Mouse (Mus musculus): ENCODE results near the gene Snd1. TPM values are rescaled to one million over a fixed set of nuclear protein-coding genes. Genes with fewer than 3 reads are reported as not detected.

Gene Snd1
- polyA plus RNA-seq (2015; fragmentation: Nextera tagmentation; extraction: Ambion mirVana), result 138 and 143 TPM in 2 replicates

- H3K4me3 ChIP-seq, result no peak within 1 kb of the TSS
- H3K4me2 ChIP-seq (replicated peaks), result no peak within 1 kb of the TSS
- ATAC-seq (ENCODE audit: low FRiP score, low read depth), result no peak
- 81% methylated on average over 5 of the region's 5 CpGs for WGBS
- H3K9me3 ChIP-seq, result no peaks in the 10 kb centered on the region
- no peaks in the 10 kb centered on the region for H3K36me3 ChIP-seq
- no peaks in the 10 kb centered on the region for H3K27me3 ChIP-seq
- no peak within 1 kb of the TSS for H3K9ac ChIP-seq
- no peak within 1 kb of the TSS for H3K27ac ChIP-seq
- H3K4me1 ChIP-seq, result peaks cover 6% of the 10 kb centered on the region; the same call in 1 of the 2 replicates
Measured at GRCm38 (mm10) chr6:28474839-28475238, at the start of gene Snd1. Gene Snd1, plus strand, starts transcription at chr6:28475139.

- H3K27me3 ChIP-seq, result no peaks in the 10 kb centered on the region
- H3K4me1 ChIP-seq, result peaks cover 18% of the 10 kb centered on the region
- peaks cover 27% of the 10 kb centered on the region for H3K36me3 ChIP-seq
- WGBS, result 77% methylated on average over 3 of the region's 3 CpGs
- H3K9me3 ChIP-seq, result no peaks in the 10 kb centered on the region
- no peak within 1 kb of the TSS for H3K4me3 ChIP-seq
- ATAC-seq (ENCODE audit: low FRiP score, low read depth), result no peak
- no peak within 1 kb of the TSS for H3K27ac ChIP-seq
- H3K9ac ChIP-seq, result no peak within 1 kb of the TSS
- no peak within 1 kb of the TSS for H3K4me2 ChIP-seq (replicated peaks)
Measured at GRCm38 (mm10) chr6:28427096-28427839, 47.7 kb upstream of the Snd1 start, which contains the start of gene Fscn3. Gene Fscn3, plus strand, starts transcription at chr6:28427789.

DNA sequence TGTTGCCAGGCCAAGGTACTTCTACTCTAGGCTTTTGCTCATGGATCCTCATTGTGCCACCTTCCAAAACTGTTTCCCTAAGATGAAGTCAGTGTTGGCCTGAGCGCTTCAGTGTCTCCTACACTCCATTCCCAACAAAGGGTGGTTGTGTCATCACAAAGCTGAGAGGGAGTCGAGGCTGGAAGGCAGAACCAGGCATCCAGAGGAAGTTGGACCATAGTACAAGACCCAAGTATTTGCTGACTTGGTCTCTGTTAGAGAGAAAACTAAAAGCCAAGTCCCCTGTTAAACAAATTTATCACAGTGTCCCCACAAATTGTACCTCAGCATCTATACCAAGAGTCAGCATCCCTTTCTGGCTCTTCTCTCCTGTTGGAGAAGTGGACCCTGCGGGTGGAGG lies 46.6 kb upstream of the Snd1 start, which contains the start of gene Gcc1:
TSS of gene Gcc1 (minus strand) at position 101 of the 400 bp plus-strand sequence.
- H3K27me3 ChIP-seq, result no peaks in the 10 kb centered on the region
- WGBS, result 83% methylated on average over 3 of the region's 3 CpGs
- H3K9me3 ChIP-seq, result no peaks in the 10 kb centered on the region
- no peak within 1 kb of the TSS for H3K4me2 ChIP-seq (replicated peaks)
- H3K4me3 ChIP-seq, result no peak within 1 kb of the TSS
- peaks cover 17% of the 10 kb centered on the region for H3K4me1 ChIP-seq
- ATAC-seq (ENCODE audit: low FRiP score, low read depth), result no peak
- no peak within 1 kb of the TSS for H3K9ac ChIP-seq
- no peak within 1 kb of the TSS for H3K27ac ChIP-seq
- H3K36me3 ChIP-seq, result peaks cover 27% of the 10 kb centered on the region

GRCm38 (mm10) chr6:28429870-28430269 lies 45.1 kb upstream of the Snd1 start:
- no peak for ATAC-seq (ENCODE audit: low FRiP score, low read depth)
- Histone ChIP-seq H3K4me2 (replicated peaks) (no peak overlapping the region), H3K27me3 (no peaks in the 10 kb centered on the region), H3K4me1 (peaks cover 9% of the 10 kb centered on the region), H3K36me3 (peaks cover 24% of the 10 kb centered on the region), H3K4me3 (no peak overlapping the region), H3K27ac (no peak overlapping the region), H3K9ac (no peak overlapping the region), H3K9me3 (no peaks in the 10 kb centered on the region)
- WGBS, result 85% methylated on average over 11 of the region's 11 CpGs

DNA sequence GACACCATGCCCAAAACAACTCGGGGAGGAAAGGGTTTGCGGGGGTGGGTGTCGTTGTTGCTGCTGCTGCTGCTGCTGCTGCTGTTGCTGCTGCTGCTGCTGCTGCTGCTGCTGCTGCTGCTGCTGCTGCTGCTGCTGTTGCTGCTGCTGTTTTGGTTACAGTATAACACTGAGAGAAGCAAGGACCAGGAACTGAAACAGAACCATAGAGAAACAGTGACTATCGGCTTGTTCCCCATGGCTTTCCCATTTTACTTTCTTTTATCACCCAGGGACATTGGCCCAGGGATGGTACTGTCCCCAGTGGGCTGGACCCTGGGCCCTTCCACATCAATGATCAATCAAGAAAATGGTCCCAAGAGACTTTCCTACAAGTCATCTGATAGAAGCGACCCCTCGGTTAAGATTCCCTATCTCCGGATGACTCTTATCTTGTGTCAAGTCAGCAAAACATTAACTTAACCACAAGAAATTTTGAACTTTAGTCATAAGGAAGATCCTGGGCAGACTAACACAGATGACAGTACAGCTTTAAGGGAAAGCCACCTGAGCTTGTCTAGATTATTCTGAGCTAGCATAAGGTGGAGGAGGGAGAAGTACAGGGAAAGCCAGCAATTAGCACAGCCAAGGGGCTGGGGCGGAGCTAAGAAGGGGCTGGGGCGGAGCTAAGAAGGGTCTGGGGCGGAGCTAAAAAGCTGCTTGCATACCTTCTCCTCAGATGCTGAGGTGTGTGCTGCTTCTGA lies 44.0 kb upstream of the Snd1 start:
- no peak for ATAC-seq (ENCODE audit: low FRiP score, low read depth)
- H3K27ac ChIP-seq, result no peak overlapping the region
- no peak overlapping the region for H3K9ac ChIP-seq
- peaks cover 13% of the 10 kb centered on the region for H3K36me3 ChIP-seq
- 75% methylated on average over 10 of the region's 10 CpGs for WGBS
- no peaks in the 10 kb centered on the region for H3K9me3 ChIP-seq
- peaks cover 2% of the 10 kb centered on the region; the same call in 1 of the 2 replicates for H3K4me1 ChIP-seq
- no peak overlapping the region for H3K4me2 ChIP-seq (replicated peaks)
- no peaks in the 10 kb centered on the region for H3K27me3 ChIP-seq
- no peak overlapping the region for H3K4me3 ChIP-seq

DNA sequence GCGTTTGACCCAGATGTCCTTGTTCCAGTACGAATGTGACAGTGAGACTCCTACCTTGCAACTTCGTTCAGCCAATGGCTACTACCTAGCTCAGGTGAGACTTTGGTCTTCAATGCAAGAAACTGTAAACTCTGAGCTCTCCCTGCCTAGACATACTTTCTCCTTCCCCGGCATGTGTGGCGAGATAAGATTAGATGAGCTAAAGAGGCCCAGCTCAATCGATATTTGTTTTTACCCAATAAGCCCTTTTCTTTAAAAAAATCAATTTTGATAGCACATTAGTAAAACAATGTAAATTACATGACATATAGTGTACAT lies 43.4 kb upstream of the Snd1 start:
- ATAC-seq (ENCODE audit: low FRiP score, low read depth), result no peak
- no peaks in the 10 kb centered on the region for H3K4me1 ChIP-seq
- H3K9me3 ChIP-seq, result no peaks in the 10 kb centered on the region
- 80% methylated on average over 6 of the region's 6 CpGs for WGBS
- no peaks in the 10 kb centered on the region for H3K27me3 ChIP-seq
- H3K4me2 ChIP-seq (replicated peaks), result no peak overlapping the region
- no peak overlapping the region for H3K27ac ChIP-seq
- no peak overlapping the region for H3K9ac ChIP-seq
- H3K4me3 ChIP-seq, result no peak overlapping the region
- H3K36me3 ChIP-seq, result peaks cover 8% of the 10 kb centered on the region

DNA sequence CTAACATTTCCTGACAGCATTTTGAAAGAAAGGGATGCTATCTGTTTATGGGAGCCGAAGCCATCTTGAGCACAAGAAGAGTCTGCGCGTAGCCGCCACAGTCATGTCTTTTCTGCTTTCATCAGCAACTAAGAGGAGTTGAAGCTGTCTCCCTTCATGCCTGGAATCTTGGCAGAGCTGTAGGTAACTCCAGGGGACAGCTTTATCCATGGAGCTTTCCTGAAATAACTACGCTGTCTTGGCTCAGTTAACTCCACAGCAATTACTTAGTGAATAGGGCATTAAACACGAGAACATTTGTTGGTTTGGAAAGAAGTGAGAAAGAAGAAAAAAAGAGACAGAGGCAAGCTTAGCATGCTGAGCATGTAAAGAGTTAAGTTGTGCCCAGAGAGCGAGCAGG lies 27.0 kb upstream of the Snd1 start:
- peaks cover 44% of the 10 kb centered on the region for H3K27me3 ChIP-seq
- H3K9ac ChIP-seq, result no peak overlapping the region
- ATAC-seq (ENCODE audit: low FRiP score, low read depth), result no peak
- H3K9me3 ChIP-seq, result no peaks in the 10 kb centered on the region
- 76% methylated on average over 7 of the region's 7 CpGs for WGBS
- H3K4me3 ChIP-seq, result no peak overlapping the region
- H3K4me1 ChIP-seq, result peaks cover 8% of the 10 kb centered on the region; the same call in 1 of the 2 replicates
- no peak overlapping the region for H3K4me2 ChIP-seq (replicated peaks)
- H3K36me3 ChIP-seq, result no peaks in the 10 kb centered on the region
- H3K27ac ChIP-seq, result no peak overlapping the region

- Histone ChIP-seq H3K9ac (no peak within 1 kb of the TSS), H3K27me3 (peaks cover 53% of the 10 kb centered on the region), H3K27ac (no peak within 1 kb of the TSS), H3K4me2 (replicated peaks) (no peak within 1 kb of the TSS), H3K4me3 (no peak within 1 kb of the TSS), H3K9me3 (no peaks in the 10 kb centered on the region), H3K36me3 (no peaks in the 10 kb centered on the region), H3K4me1 (peaks cover 8% of the 10 kb centered on the region; the same call in 1 of the 2 replicates)
- 94% methylated on average over 2 of the region's 2 CpGs for WGBS
- ATAC-seq (ENCODE audit: low FRiP score, low read depth), result no peak
Measured at GRCm38 (mm10) chr6:28449253-28449652, 25.7 kb upstream of the Snd1 start, which contains the start of gene Pax4. Gene Pax4, minus strand, starts transcription at chr6:28449353.

DNA sequence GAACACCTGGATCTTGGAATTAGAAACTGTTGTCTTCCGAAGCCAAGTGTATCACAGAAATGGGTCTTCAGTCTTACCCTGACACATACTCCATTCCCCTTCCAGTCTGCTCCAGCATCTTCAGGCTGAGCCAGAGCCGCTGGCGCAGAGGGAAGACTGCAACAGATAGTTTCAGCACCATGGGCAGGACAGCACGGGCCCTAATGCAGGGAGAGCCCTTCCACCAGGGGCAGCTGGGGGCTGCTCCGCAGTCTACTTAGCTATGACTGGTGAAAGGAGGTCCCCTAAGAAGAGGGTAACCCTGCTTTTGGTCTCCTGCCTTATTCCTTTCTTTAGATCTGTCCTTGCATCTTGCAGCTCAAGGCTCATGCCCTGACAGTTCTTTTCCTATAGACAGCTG lies 24.5 kb upstream of the Snd1 start:
- Histone ChIP-seq H3K4me1 (peaks cover 8% of the 10 kb centered on the region; the same call in 1 of the 2 replicates), H3K9me3 (no peaks in the 10 kb centered on the region), H3K4me3 (no peak overlapping the region), H3K9ac (no peak overlapping the region), H3K27me3 (peaks cover 54% of the 10 kb centered on the region), H3K27ac (no peak overlapping the region), H3K36me3 (no peaks in the 10 kb centered on the region), H3K4me2 (replicated peaks) (no peak overlapping the region)
- WGBS, result 16% methylated on average over 5 of the region's 5 CpGs
- ATAC-seq (ENCODE audit: low FRiP score, low read depth), result no peak

DNA sequence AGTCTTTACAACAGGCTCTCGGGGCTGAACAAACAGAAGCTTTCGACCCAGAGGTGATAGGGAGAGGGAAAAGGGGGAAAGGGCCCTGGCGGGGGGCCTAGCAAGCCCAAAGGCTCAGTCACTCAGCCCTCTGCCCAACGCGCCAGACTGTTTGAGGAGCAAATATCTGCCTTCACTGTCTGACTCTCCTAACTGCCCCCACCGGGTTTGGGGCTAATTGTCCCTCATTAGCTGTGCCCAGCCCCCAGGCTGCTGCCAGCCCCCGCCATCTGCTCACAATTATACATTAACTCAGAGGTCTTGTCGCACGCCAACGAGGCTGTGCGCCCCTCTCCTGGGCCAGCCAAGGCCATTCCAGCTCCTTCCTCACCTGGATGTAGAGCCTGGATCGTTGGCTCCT lies 24.0 kb upstream of the Snd1 start:
- Histone ChIP-seq H3K27me3 (peaks cover 54% of the 10 kb centered on the region), H3K36me3 (no peaks in the 10 kb centered on the region), H3K9me3 (no peaks in the 10 kb centered on the region), H3K27ac (no peak overlapping the region), H3K4me3 (no peak overlapping the region), H3K9ac (no peak overlapping the region), H3K4me1 (peaks cover 8% of the 10 kb centered on the region; the same call in 1 of the 2 replicates), H3K4me2 (replicated peaks) (no peak overlapping the region)
- under 1% methylated on average over 12 of the region's 12 CpGs for WGBS
- ATAC-seq (ENCODE audit: low FRiP score, low read depth), result no peak

DNA sequence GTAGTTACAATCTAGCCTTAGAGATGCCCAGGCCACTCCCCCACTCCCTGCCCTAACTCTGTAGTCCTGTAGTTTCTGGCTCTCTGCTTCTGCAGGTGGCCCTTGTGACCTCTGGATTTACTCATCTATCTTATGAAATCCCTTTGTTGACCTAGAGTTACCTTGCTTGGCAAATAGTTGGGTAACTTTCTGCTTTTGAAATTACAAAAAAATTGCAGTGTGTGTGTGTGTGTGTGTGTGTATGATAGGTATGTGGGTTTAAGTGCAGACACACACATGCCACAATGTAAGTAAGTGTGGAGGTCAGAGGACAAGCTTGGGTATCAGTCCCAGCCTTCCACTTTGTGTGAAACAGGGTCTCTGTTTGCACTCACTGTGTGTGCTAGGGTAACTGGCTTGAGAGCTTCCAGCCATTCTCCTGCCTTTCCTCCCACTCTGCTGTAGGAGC lies 15.7 kb upstream of the Snd1 start:
- Histone ChIP-seq H3K9ac (no peak overlapping the region), H3K4me2 (replicated peaks) (no peak overlapping the region), H3K4me3 (no peak overlapping the region), H3K9me3 (no peaks in the 10 kb centered on the region), H3K36me3 (no peaks in the 10 kb centered on the region), H3K4me1 (no peaks in the 10 kb centered on the region), H3K27me3 (peaks cover under 1% of the 10 kb centered on the region; the same call in 1 of the 2 replicates), H3K27ac (no peak overlapping the region)
- no peak for ATAC-seq (ENCODE audit: low FRiP score, low read depth)

DNA sequence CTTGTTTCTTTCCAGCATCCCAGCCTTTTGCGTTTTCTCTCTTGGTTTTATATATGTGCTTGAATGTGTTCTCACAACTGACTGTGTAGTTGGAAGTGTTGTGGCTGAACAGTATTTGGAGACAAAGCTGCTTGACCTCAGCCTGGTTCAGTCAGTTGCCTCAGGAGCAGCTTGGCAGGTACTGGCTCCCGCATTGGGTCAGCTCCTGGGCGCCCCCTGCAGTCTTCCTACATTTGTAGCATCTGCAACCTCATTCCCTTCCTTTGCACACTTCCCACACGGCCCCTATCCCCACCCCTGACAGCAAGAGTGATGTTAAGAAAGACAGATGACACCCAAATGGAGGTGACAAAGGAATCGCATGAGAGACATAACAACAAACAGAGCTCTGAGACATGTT lies 14.4 kb upstream of the Snd1 start:
- ATAC-seq (ENCODE audit: low FRiP score, low read depth), result no peak
- Histone ChIP-seq H3K27ac (no peak overlapping the region), H3K27me3 (no peaks in the 10 kb centered on the region), H3K36me3 (no peaks in the 10 kb centered on the region), H3K4me2 (replicated peaks) (no peak overlapping the region), H3K4me3 (no peak overlapping the region), H3K4me1 (no peaks in the 10 kb centered on the region), H3K9ac (no peak overlapping the region), H3K9me3 (no peaks in the 10 kb centered on the region)
- 6% methylated on average over 5 of the region's 5 CpGs for WGBS
